ENCODE assay signal across 8 mouse cellular contexts in the genomic region with DNA sequence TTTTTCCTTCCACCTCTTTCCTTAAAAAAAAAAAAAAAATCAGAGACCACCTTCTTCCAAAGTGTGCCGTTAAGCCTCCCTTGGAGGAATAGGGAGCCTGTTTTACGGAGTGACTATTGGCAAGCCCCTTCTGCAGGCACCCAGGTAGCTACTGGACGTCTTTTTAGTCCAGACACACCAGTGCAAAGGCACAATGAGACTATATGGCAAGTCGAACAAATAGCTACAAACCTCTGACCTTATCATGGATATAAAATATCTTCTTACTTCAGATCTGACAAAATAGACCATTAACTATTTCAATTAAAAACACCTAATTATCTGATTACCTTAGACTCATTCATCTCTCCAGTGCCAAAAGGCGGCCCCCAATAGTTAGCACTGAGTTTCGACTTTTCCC. TPM values are rescaled to one million over a fixed set of nuclear protein-coding genes. Genes with fewer than 3 reads are reported as not detected.
A peak's percentile ranks its signal among the peaks of the same experiment; 100 is the strongest.
DNase-seq lines count a peak whose midpoint lies in the region; ATAC-seq and TF ChIP-seq lines count a peak whose summit lies in the region.

No protein-coding gene starts in this region.

- H3K27me3 ChIP-seq in kidney, postnatal 0 days (ENCODE audit: insufficient read depth, low read length), result no peaks in the 10 kb centered on the region
- peaks cover 31% of the 10 kb centered on the region for H3K27me3 ChIP-seq in embryonic facial prominence, embryonic 13.5 days
- H3K27me3 ChIP-seq in hindbrain, embryonic 13.5 days, result no peaks in the 10 kb centered on the region
- no peaks in the 10 kb centered on the region for H3K27me3 ChIP-seq in midbrain, embryonic 16.5 days (ENCODE audit: control insufficient read depth, insufficient read depth, low read depth, low read length)

- TF ChIP-seq CTCF in kidney, postnatal 0 days (IDR thresholded peaks at IDR 0.05; ENCODE audit: low read depth), result no peak

- H3K9ac ChIP-seq in kidney, postnatal 0 days (ENCODE audit: low read depth, low read length), result peak overlapping the region; percentile 70; the same call in 1 of the 2 replicates
- peak overlapping the region; percentile 75; the same call in 1 of the 2 replicates for H3K9ac ChIP-seq in embryonic facial prominence, embryonic 13.5 days
- no peak overlapping the region; the same call in 1 of the 2 replicates for H3K9ac ChIP-seq in hindbrain, embryonic 13.5 days
- no peak overlapping the region for H3K9ac ChIP-seq in midbrain, embryonic 16.5 days (ENCODE audit: low read depth, low read length)

- 9% methylated on average over 6 of the region's 6 CpGs for whole genome bisulfite sequencing in kidney, postnatal 0 days
- WGBS in embryonic facial prominence, embryonic 13.5 days, result 6% methylated on average over 6 of the region's 6 CpGs
- WGBS in hindbrain, embryonic 13.5 days, result 3% methylated on average over 6 of the region's 6 CpGs
- 9% methylated on average over 6 of the region's 6 CpGs for WGBS in midbrain, embryonic 16.5 days

- no peaks in the 10 kb centered on the region for H3K9me3 ChIP-seq in kidney, postnatal 0 days (replicated peaks; ENCODE audit: low read length)
- H3K9me3 ChIP-seq in embryonic facial prominence, embryonic 13.5 days, result no peaks in the 10 kb centered on the region
- no peaks in the 10 kb centered on the region for H3K9me3 ChIP-seq in hindbrain, embryonic 13.5 days
- no peaks in the 10 kb centered on the region for H3K9me3 ChIP-seq in midbrain, embryonic 16.5 days (replicated peaks; ENCODE audit: control insufficient read depth, low read length, poor library complexity, severe bottlenecking)

- no peak for ATAC-seq in kidney, postnatal 0 days (replicated peaks; ENCODE audit: low FRiP score, low read depth)
- ATAC-seq in embryonic facial prominence, embryonic 13.5 days (ENCODE audit: insufficient number of reproducible peaks, insufficient read depth, low FRiP score, low TSS enrichment, low read depth), result no peak
- ATAC-seq in hindbrain, embryonic 13.5 days (ENCODE audit: low FRiP score), result no peak
- no peak for ATAC-seq in midbrain, embryonic 16.5 days

- peak overlapping the region; percentile 74 for H3K4me3 ChIP-seq in kidney, postnatal 0 days (replicated peaks; ENCODE audit: low read depth, low read length)
- peak overlapping the region; percentile 56 for H3K4me3 ChIP-seq in embryonic facial prominence, embryonic 13.5 days
- H3K4me3 ChIP-seq in hindbrain, embryonic 13.5 days, result peak overlapping the region; percentile 58; the same call in 1 of the 2 replicates
- no peak overlapping the region for H3K4me3 ChIP-seq in midbrain, embryonic 16.5 days (ENCODE audit: low read depth, low read length)

- H3K4me2 ChIP-seq in kidney, postnatal 0 days (ENCODE audit: low read length), result peak overlapping the region; percentile 89
- H3K4me2 ChIP-seq in embryonic facial prominence, embryonic 13.5 days, result peak overlapping the region; percentile 76
- H3K4me2 ChIP-seq in hindbrain, embryonic 13.5 days, result peak overlapping the region; percentile 81
- H3K4me2 ChIP-seq in midbrain, embryonic 16.5 days (ENCODE audit: low read length), result peak overlapping the region; percentile 66

- no peaks in the 10 kb centered on the region for H3K36me3 ChIP-seq in kidney, postnatal 0 days (ENCODE audit: insufficient read depth, low read length)
- no peaks in the 10 kb centered on the region for H3K36me3 ChIP-seq in embryonic facial prominence, embryonic 13.5 days
- H3K36me3 ChIP-seq in hindbrain, embryonic 13.5 days, result no peaks in the 10 kb centered on the region
- H3K36me3 ChIP-seq in midbrain, embryonic 16.5 days (ENCODE audit: control insufficient read depth, insufficient read depth, low read length), result no peaks in the 10 kb centered on the region

- peak overlapping the region; percentile 86 for H3K27ac ChIP-seq in kidney, postnatal 0 days
- peak overlapping the region; percentile 92; the same call in 1 of the 2 replicates for H3K27ac ChIP-seq in embryonic facial prominence, embryonic 13.5 days
- H3K27ac ChIP-seq in hindbrain, embryonic 13.5 days, result peak overlapping the region; percentile 62; the same call in 1 of the 2 replicates
- no peak overlapping the region; the same call in 1 of the 2 replicates for H3K27ac ChIP-seq in midbrain, embryonic 16.5 days (ENCODE audit: low read length)

- DNase-seq in kidney, postnatal 0 days (ENCODE audit: low spot score), result no peak
- DNase-seq in kidney, adult 8-10 months, result no peak
- no peak for DNase-seq in cerebellum, adult 11 months
- no peak for DNase-seq in natural killer cell, adult 2 months (ENCODE audit: low spot score in 2 of 2)
- DNase-seq in thymus, postnatal 4 days, result no peak

- 0 out of 2 replicates have a peak, but pooled peaks cover 2% of the 10 kb centered on the region for H3K4me1 ChIP-seq in kidney, postnatal 0 days (replicated peaks; ENCODE audit: insufficient read depth, low read length)
- H3K4me1 ChIP-seq in embryonic facial prominence, embryonic 13.5 days, result peaks cover 12% of the 10 kb centered on the region
- H3K4me1 ChIP-seq in hindbrain, embryonic 13.5 days (replicated peaks), result peaks cover 31% of the 10 kb centered on the region
- peaks cover 23% of the 10 kb centered on the region for H3K4me1 ChIP-seq in midbrain, embryonic 16.5 days (ENCODE audit: control insufficient read depth, insufficient read depth, low read length)

RNA-seq across cellular contexts. Expression of gene Zeb2, which starts 2.0 kb away (rescaled TPM):
- 31.4 and 34.1 TPM in 2 replicates for polyA plus RNA-seq in kidney, postnatal 0 days (2015; fragmentation: Nextera tagmentation; extraction: Ambion mirVana)
- polyA plus RNA-seq in embryonic facial prominence, embryonic 13.5 days (2015; fragmentation: Nextera tagmentation; extraction: Ambion mirVana), result 85.7 and 96.4 TPM in 2 replicates
- polyA plus RNA-seq in hindbrain, embryonic 13.5 days (2015; fragmentation: Nextera tagmentation; extraction: Ambion mirVana), result 50.4 and 57.4 TPM in 2 replicates
- 24.6 and 26.7 TPM in 2 replicates for polyA plus RNA-seq in midbrain, embryonic 16.5 days (2015; fragmentation: Nextera tagmentation; extraction: Ambion mirVana)

Comparison
In these comparisons a context has a peak if more than half of its experiments do, and no peak if none do; other contexts are left out.
1. H3K9ac ChIP-seq: peak in kidney, postnatal 0 days (single experiment) and embryonic facial prominence, embryonic 13.5 days (single experiment); none in hindbrain, embryonic 13.5 days (single experiment) and midbrain, embryonic 16.5 days (single experiment).
2. Peak in every context shown above with its lines, with median percentiles within 50 percentile points of each other: H3K4me2 ChIP-seq.